In the genomic region with DNA sequence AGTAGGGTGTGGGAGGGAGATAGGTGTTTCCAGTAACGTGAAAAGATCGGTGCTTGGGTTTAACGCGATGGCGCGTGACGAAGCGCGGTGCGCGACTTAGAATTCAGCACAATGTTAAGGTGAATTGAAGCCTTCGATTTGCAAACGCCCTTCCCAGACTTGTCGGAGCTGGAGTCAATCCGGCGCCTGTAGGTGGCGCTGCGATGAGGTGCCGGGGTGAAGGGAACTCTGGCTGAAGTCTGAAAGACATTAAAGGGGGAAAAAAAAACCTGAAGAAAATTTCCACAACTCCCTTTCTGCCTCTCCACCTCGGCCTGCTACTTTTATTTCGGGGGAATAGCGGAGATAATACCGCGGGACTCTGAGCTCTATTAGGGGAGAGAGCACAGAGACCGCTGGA, we compare ENCODE assay signal across 8 mouse cellular contexts. TPM values are rescaled to one million over a fixed set of nuclear protein-coding genes. Genes with fewer than 3 reads are reported as not detected.
DNase-seq lines count a peak whose midpoint lies in the region; ATAC-seq lines count a peak whose summit lies in the region.

No protein-coding gene starts in this region.

- under 1% methylated on average over 25 of the region's 25 CpGs for WGBS in heart, embryonic 15.5 days
- WGBS in embryonic facial prominence, embryonic 10.5 days, result under 1% methylated on average over 25 of the region's 25 CpGs
- WGBS in limb, embryonic 15.5 days, result 2% methylated on average over 25 of the region's 25 CpGs

- H3K9me3 ChIP-seq in heart, embryonic 15.5 days (replicated peaks), result no peaks in the 10 kb centered on the region
- no peaks in the 10 kb centered on the region for H3K9me3 ChIP-seq in embryonic facial prominence, embryonic 10.5 days
- H3K9me3 ChIP-seq in limb, embryonic 15.5 days, result no peaks in the 10 kb centered on the region

- peaks cover 98% of the 10 kb centered on the region for H3K27me3 ChIP-seq in heart, embryonic 15.5 days
- H3K27me3 ChIP-seq in embryonic facial prominence, embryonic 10.5 days (replicated peaks; ENCODE audit: low read depth, poor library complexity, severe bottlenecking), result peaks cover 100% of the 10 kb centered on the region
- H3K27me3 ChIP-seq in limb, embryonic 15.5 days, result peaks cover 86% of the 10 kb centered on the region

- no peak overlapping the region for H3K9ac ChIP-seq in heart, embryonic 15.5 days
- H3K9ac ChIP-seq in limb, embryonic 15.5 days, result no peak overlapping the region

- 0 out of 2 replicates have a peak overlapping the region, but pooled peaks have one; percentile 2 for H3K4me2 ChIP-seq in heart, embryonic 15.5 days
- peak overlapping the region; percentile 10; the same call in 1 of the 2 replicates for H3K4me2 ChIP-seq in limb, embryonic 15.5 days

- H3K36me3 ChIP-seq in heart, embryonic 15.5 days, result no peaks in the 10 kb centered on the region
- no peaks in the 10 kb centered on the region for H3K36me3 ChIP-seq in embryonic facial prominence, embryonic 10.5 days (replicated peaks)
- no peaks in the 10 kb centered on the region for H3K36me3 ChIP-seq in limb, embryonic 15.5 days

- H3K4me1 ChIP-seq in heart, embryonic 15.5 days (replicated peaks), result peaks cover 22% of the 10 kb centered on the region
- H3K4me1 ChIP-seq in embryonic facial prominence, embryonic 10.5 days, result peaks cover 45% of the 10 kb centered on the region
- H3K4me1 ChIP-seq in limb, embryonic 15.5 days, result peaks cover 23% of the 10 kb centered on the region

- H3K4me3 ChIP-seq in heart, embryonic 15.5 days, result no peak overlapping the region
- H3K4me3 ChIP-seq in embryonic facial prominence, embryonic 10.5 days, result peak overlapping the region; percentile 52
- H3K4me3 ChIP-seq in limb, embryonic 15.5 days, result peak overlapping the region; percentile 4; the same call in 1 of the 2 replicates

- ATAC-seq in heart, embryonic 15.5 days (replicated peaks; ENCODE audit: insufficient number of reproducible peaks, insufficient read depth, low FRiP score, low read depth), result no peak
- no peak for ATAC-seq in limb, embryonic 15.5 days (ENCODE audit: insufficient number of reproducible peaks, low FRiP score, low TSS enrichment, low read depth)
- ATAC-seq in erythroblast, adult 5-6 weeks (replicated peaks; ENCODE audit: low FRiP score, poor library complexity, severe bottlenecking), result no peak

- no peak overlapping the region for H3K27ac ChIP-seq in heart, embryonic 15.5 days
- no peak overlapping the region for H3K27ac ChIP-seq in embryonic facial prominence, embryonic 10.5 days (replicated peaks)
- no peak overlapping the region for H3K27ac ChIP-seq in limb, embryonic 15.5 days

- DNase-seq in heart, adult 11 months, result no peak
- DNase-seq in ES-CJ7 (ENCODE audit: low read depth, low spot score), result peak; percentile 86
- DNase-seq in embryonic facial prominence, embryonic 10.5 days (ENCODE audit: low spot score), result peak; percentile 87
- no peak for DNase-seq in layer of hippocampus, adult 11-12 months (ENCODE audit: low spot score)
- no peak for DNase-seq in right cerebral cortex, adult 2 months (ENCODE audit: low spot score in 2 of 2)

RNA-seq across cellular contexts. Expression of a gene that starts 1.8 kb away (rescaled TPM):
- 0.26 and 2.4 TPM in 2 replicates for polyA plus RNA-seq in heart, embryonic 15.5 days (2015; fragmentation: Nextera tagmentation; extraction: Ambion mirVana)
- polyA plus RNA-seq in embryonic facial prominence, embryonic 10.5 days (2016; fragmentation: Nextera tagmentation; extraction: Ambion mirVana), result 6.3 and 9.9 TPM in 2 replicates
- 3.4 and 4.3 TPM in 2 replicates for polyA plus RNA-seq in limb, embryonic 15.5 days (2015; fragmentation: Nextera tagmentation; extraction: Ambion mirVana)
- total RNA-seq in erythroblast, adult 5-6 weeks (2015; ENCODE audit: low replicate concordance), result not detected in 2 replicates
- total RNA-seq in erythroblast, adult 5-6 weeks (2017; ENCODE audit: low replicate concordance), result 0.84 TPM in 1 of 2 replicates, not detected in the other

Comparison
In these comparisons a context has a peak if more than half of its experiments do, and no peak if none do; other contexts are left out.
1. DNase-seq: peak in ES-CJ7 (single experiment) and embryonic facial prominence, embryonic 10.5 days (single experiment); none in heart, adult 11 months (single experiment), layer of hippocampus, adult 11-12 months (single experiment) and right cerebral cortex, adult 2 months (0 of 2).